Mouse (Mus musculus) C2C12 (cell line): ENCODE data around the gene 2310022B05Rik.

Experiments
- CEBPB ChIP-seq: IDR thresholded peaks from one replicate; pipeline ENCODE4 v1.6.1; 2011; ENCODE audit warnings: low read depth, mild to moderate bottlenecking, control low read depth, moderate library complexity
- CTCF ChIP-seq: IDR thresholded peaks from one replicate; pipeline ENCODE4 v1.5.1; 2011; ENCODE audit not compliant: control insufficient read depth, insufficient read depth, insufficient read length
- FOSL1 ChIP-seq: IDR thresholded peaks from one replicate; pipeline ENCODE4 v1.8.0; 2011; ENCODE audit warnings: mild to moderate bottlenecking, low read length; ENCODE audit not compliant: poor library complexity, insufficient read depth, severe bottlenecking
- USF1 ChIP-seq: IDR thresholded peaks from one replicate; pipeline ENCODE4 v1.6.1; 2011; ENCODE audit warnings: low read depth, mild to moderate bottlenecking, control low read depth, moderate library complexity

DNA sequence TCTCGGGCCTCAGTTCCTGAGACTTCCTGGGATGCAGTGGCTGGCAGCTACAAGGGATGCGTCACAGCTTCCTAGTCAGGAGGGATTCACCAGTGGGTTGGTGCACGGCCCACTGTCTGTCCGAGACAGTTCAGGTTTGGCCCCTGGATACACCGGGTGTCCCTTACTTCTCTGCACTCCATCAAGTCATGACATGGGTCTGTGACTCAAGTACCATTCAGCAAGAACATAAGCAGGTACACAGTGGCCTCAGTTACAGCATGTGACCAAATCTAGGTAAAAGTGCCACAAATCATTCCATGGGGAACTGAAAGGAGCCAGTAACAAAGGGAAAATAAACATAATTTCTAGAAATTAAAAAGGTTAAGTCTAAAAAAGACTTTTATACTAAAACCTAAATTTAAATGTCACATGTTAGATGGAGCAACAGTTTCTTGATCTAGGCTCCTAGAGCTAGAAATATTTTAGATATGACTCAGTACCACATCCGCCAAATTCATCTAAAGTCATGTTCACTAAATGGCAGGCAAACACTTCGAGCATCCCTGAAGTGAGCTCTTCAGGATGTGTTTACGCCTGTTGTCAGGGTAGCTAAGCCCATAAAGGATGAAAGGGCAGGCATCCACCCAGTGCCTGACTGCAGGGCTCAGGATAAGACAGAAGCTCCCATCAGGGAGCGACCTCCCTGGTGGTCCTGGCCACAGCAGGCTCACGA is 18.1 kb upstream of the 2310022B05Rik start:
- TF ChIP-seq CTCF: no peak
- no peak for TF ChIP-seq FOSL1
- TF ChIP-seq USF1: no peak
- no peak for TF ChIP-seq CEBPB
